Mouse (Mus musculus): ENCODE data around the gene 1700029P11Rik. TPM values are rescaled to one million over a fixed set of nuclear protein-coding genes. Genes with fewer than 3 reads are reported as not detected.

1700029P11Rik gene
- total RNA-seq (2021): not detected

DNA sequence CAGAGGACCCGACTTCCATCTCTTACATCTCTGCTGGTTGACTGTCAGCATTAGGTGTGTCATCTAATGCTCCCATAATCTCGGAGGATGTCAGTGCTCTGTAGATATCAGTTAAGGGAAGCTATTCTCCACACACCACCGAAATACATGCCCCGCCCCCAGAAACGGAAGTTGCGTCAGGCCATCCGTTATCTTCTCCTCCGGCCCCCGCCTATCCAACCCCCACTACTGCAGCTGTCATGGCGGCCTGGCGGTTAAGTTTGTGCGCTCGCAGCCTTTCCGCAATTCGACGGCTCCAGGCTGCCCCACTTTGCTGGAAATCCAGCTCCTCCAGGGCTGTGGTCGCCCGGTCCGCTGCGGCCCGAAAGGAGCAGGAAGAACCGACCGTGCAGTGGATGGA, at the start of gene 1700029P11Rik:
1700029P11Rik (plus strand) TSS at position 220 of the 400 bp plus-strand sequence.
- DNase-seq (ENCODE audit: extremely low spot score in 1 of 2, low spot score in 2 of 2): no peak
- intact Hi-C loops (cut with DNase I): no loop called here

DNA sequence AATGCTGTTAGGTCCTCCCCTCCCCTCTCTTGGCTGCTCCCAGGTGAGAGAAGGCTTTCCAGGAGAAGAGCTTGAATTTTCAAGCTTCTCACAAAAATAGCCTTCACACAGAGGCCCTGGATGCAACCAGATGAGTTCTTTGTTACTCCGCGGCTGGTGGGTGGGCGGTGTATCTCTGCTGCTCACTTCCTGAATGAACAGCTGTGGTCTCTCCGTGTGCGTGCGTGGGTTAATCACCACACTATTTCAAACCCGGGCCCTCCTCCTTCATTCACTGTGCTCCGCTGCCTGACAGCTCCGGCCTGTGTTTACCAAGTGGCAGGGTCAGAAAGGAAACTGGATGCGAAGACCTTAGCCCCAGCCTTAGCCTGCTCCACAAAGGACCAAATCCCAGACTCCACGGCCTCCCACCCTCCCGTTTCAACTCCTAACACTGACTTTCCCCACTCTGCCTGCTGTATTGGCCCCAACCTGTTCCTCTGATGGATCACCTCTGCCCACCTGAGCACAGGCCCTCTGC, 47.3 kb upstream of the 1700029P11Rik start:
- DNase-seq (ENCODE audit: extremely low spot score in 1 of 2, low spot score in 2 of 2): peak in 1 of 2 experiments; percentile 70
- intact Hi-C loops (cut with DNase I): no loop called here

DNA sequence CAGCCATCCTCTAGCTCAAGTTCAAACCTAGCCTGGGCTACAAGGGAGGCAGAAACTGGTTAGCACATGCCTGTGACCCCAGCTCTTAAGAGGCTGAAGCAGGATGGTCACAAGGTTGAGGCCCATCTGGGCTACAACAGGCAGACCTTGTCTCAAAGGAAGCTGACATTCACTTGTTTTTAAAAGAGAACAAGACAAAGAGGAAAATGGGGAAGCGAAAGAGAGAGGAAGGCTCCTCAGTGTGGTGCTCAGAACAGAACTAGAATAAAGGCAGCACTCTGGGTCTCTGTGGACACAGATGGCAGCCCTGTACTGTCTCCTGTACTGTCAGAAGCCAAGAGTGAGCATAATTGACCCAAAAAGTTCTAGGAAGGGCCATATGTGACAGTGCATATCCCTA, 46.4 kb upstream of the 1700029P11Rik start:
- no peak for DNase-seq (ENCODE audit: extremely low spot score in 1 of 2, low spot score in 2 of 2)
- intact Hi-C loops (cut with DNase I): no loop called here

DNA sequence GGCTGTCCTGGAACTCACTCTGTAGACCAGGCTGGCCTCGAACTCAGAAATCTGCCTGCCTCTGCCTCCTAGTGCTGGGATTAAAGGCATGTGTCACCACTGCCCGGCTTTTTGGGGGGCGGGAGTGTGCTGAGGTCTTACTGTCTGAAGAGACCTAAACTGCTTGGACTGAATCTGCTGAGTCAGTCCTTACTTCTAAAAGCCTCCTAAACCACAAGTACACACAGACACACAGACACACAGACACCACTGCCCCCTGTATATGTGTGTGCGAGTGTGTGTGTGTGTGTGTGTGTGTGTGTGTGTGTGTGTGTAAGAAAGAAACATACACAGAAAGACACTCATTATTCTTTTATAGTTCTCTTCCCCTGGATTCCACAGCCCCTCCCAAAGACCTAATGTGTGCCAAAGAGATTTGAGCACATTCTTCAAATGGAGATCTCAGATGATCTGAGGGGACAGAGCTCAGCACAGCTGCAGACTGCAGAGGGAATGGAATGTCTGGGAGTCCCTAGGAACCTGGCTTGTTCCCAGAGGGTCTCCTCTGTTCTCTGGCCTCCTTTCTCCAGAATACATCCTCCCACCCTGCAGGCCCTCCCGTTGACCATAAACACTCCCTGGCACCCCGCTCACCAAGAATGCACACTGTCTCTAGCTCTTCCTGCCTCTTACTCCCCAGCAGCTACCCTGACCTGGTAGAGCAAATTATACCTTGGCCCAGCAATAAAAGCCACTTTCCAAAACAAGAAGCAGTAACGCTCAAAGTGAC, 44.3 kb upstream of the 1700029P11Rik start:
- intact Hi-C loops (cut with DNase I): no loop called here
- DNase-seq (ENCODE audit: extremely low spot score in 1 of 2, low spot score in 2 of 2): peak in 1 of 2 experiments; percentile 58

DNA sequence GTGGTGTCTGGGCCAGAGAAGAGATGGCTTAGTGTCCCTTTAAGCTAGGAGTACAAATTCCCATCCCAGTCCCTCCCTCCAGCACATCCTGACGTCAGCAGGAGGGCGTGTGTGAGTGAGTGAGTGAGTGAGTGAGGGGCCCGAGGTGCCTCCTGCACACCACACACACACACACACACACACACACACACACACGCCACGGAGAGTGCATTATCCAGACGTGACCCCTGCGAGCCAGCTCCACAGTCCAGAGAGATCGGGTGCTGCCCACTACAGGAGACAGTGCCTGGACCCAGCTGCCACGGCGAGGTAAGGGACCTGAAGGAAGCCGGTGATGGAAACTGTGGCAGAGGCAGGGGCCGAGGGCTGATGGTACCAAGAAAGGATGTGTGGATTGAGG, 43.7 kb upstream of the 1700029P11Rik start, which contains the start of gene Csdc2:
Csdc2 (plus strand) TSS at position 81 of the 400 bp plus-strand sequence.
- DNase-seq (ENCODE audit: extremely low spot score in 1 of 2, low spot score in 2 of 2): peak; percentile 59 to 75
- intact Hi-C loops (cut with DNase I): no loop called here

- peak; percentile 58 to 83 for DNase-seq (ENCODE audit: extremely low spot score in 1 of 2, low spot score in 2 of 2)
- intact Hi-C loops (cut with DNase I): no loop called here
Observed at GRCm38 (mm10) chr15:81937098-81937972, 43.0 kb upstream of the 1700029P11Rik start.

DNA sequence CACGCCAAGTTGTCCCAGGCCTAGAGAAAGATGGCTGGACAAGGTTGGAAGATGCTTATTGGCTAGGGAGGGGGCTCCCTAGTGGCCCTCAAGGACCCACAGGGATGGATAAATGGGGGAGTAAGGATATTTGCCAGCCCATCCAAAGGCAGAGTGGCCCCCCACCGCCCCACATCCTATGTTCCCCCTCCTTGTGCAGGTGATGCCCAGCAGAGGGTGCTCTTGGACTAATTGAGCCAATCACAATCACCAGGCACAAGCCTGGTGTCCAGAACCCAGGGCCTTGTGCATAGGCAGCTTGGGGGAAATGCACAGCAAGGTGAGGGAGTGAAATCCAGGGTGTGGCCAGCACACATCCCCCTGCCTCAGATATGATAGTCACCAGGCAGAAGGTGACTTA, 42.1 kb upstream of the 1700029P11Rik start:
- DNase-seq (ENCODE audit: extremely low spot score in 1 of 2, low spot score in 2 of 2): peak in 1 of 2 experiments; percentile 73
- intact Hi-C loops (cut with DNase I): no loop called here

DNA sequence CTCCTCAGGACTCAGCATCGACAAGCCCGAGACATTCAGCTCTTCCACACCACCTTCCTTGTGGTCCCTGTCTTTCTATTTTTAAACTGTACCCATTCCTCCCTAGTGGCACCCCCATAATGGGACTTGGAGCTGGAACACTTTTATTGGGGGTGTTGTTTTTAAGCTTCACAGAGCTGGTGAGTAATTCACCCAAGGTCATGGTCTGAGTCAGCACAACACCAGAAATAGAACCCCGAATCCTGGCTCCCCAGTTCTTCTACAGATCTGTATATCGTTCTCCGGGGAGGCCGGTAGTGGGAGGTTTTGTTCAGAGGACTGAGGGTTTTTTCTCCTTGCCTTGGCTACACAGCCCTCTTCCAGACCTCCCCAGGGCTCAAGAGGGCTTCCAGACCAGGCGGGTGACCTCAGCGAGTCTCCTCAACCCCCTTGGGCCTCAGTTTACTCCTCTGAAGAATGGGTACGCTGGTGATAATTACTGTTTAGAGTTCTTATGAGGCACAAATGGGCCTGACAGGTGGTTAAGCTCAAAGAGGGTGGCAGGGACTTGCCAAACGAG, 41.1 kb upstream of the 1700029P11Rik start:
- intact Hi-C loops (cut with DNase I): no loop called here
- DNase-seq (ENCODE audit: extremely low spot score in 1 of 2, low spot score in 2 of 2): no peak

- DNase-seq (ENCODE audit: extremely low spot score in 1 of 2, low spot score in 2 of 2): no peak
- intact Hi-C loops (cut with DNase I): no loop called here
Observed at GRCm38 (mm10) chr15:81939774-81940173, 40.6 kb upstream of the 1700029P11Rik start.

GRCm38 (mm10) chr15:81940219-81940618, 40.1 kb upstream of the 1700029P11Rik start:
- intact Hi-C loops (cut with DNase I): no loop called here

DNA sequence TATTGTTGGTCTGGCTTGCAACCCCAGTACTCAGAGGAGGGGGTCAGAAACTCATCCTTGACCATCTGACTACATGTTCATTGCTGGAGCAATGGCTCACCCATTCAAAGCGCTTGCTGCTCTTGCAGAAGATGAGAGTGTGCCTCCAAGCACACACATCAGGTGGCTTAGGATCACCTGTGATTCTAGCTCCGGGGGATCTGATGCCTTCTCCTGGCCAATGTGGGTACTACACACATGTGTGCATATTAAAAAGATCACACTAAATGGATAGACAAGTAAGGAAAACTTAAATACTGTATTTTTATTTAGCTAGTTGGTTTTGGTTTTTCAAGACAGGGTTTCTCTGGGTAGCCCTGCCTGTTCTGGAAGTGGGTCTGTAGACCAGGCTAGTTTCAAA, 39.3 kb upstream of the 1700029P11Rik start:
- DNase-seq (ENCODE audit: extremely low spot score in 1 of 2, low spot score in 2 of 2): no peak
- intact Hi-C loops (cut with DNase I): no loop called here

More at GRCm38 (mm10) chr15:81940219-81940618, 40.1 kb upstream of the 1700029P11Rik start:
- no peak for DNase-seq (ENCODE audit: extremely low spot score in 1 of 2, low spot score in 2 of 2)

- intact Hi-C loops (cut with DNase I): no loop called here
Observed at GRCm38 (mm10) chr15:81943176-81943749, 37.1 kb upstream of the 1700029P11Rik start.

GRCm38 (mm10) chr15:81949076-81949475, 31.3 kb upstream of the 1700029P11Rik start:
- DNase-seq (ENCODE audit: extremely low spot score in 1 of 2, low spot score in 2 of 2): no peak
- intact Hi-C loops (cut with DNase I): no loop called here

More at GRCm38 (mm10) chr15:81943176-81943749, 37.1 kb upstream of the 1700029P11Rik start:
- no peak for DNase-seq (ENCODE audit: extremely low spot score in 1 of 2, low spot score in 2 of 2)

- peak in 1 of 2 experiments; percentile 27 for DNase-seq (ENCODE audit: extremely low spot score in 1 of 2, low spot score in 2 of 2)
- intact Hi-C loops (cut with DNase I): no loop called here
Observed at GRCm38 (mm10) chr15:81949476-81950131, 30.7 kb upstream of the 1700029P11Rik start.

- peak in 1 of 2 experiments; percentile 17 for DNase-seq (ENCODE audit: extremely low spot score in 1 of 2, low spot score in 2 of 2)
- intact Hi-C loops (cut with DNase I): no loop called here
Observed at GRCm38 (mm10) chr15:81950716-81951115, 29.6 kb upstream of the 1700029P11Rik start.

GRCm38 (mm10) chr15:81951159-81951558, 29.2 kb upstream of the 1700029P11Rik start:
- DNase-seq (ENCODE audit: extremely low spot score in 1 of 2, low spot score in 2 of 2): peak in 1 of 2 experiments; percentile 24
- intact Hi-C loops (cut with DNase I): no loop called here

DNA sequence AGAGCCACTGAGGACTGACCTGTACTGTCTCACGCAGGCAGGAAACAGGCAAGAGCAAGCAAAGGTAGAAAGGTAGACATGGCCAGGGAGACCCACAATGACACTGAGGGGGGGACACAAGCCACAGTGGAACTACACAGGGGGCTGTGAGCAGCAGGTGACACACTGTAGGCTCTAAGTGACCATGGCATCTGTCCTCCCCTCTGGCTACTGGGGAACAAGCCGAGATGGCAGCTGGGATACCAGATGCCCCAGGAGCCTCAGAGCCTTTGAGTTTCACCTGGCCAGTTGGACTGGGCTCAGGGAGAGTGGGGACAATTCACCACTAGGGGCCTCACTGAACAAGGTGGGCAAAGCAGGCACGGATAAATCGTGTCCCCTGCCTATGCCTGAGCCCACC, 28.0 kb upstream of the 1700029P11Rik start:
- DNase-seq (ENCODE audit: extremely low spot score in 1 of 2, low spot score in 2 of 2): no peak
- intact Hi-C loops (cut with DNase I): no loop called here

GRCm38 (mm10) chr15:81954151-81954583, 26.2 kb upstream of the 1700029P11Rik start:
- intact Hi-C loops (cut with DNase I): no loop called here
- DNase-seq (ENCODE audit: extremely low spot score in 1 of 2, low spot score in 2 of 2): no peak

All from left cerebral cortex, postnatal 10 days (tissue).